Mouse (Mus musculus): Measurements from ENCODE around the gene Apbb2.
A peak's percentile ranks its signal among the peaks of the same experiment; 100 is the strongest.

DNA sequence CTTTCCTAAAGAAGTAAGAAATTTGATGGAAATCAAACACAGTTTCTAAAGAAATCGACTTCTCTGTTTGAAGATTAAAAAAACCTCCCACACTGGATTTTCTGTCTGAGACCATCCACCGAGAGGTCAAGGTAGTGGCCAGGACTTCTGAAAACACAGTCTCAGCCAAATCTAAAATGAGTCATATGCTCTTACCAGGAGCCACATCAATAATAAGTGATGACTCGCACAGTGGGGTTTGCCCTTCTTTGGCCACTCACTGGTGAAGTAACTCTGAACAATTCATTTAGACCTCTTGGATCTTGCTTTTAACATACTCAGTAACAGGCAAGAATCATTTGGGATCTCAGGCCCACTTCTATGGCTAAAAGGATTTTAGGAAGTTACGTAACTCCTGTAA is 23.6 kb upstream of the Apbb2 start:
- no peak for TF ChIP-seq CTCF (IDR thresholded peaks at IDR 0.05; ENCODE audit: control insufficient read depth, insufficient read depth, insufficient read length)
- TF ChIP-seq MYOD1 (IDR thresholded peaks at IDR 0.05; ENCODE audit: control insufficient read depth, insufficient read length, low read depth) = no peak
- no peak for TF ChIP-seq MYOG (IDR thresholded peaks at IDR 0.05; ENCODE audit: control insufficient read depth, extremely low read depth, insufficient read length)
- no peak for TF ChIP-seq MAX (IDR thresholded peaks at IDR 0.05)
- TF ChIP-seq USF1 (IDR thresholded peaks at IDR 0.05; ENCODE audit: low read depth) = no peak
- TF ChIP-seq CEBPB (IDR thresholded peaks at IDR 0.05; ENCODE audit: low read depth) = no peak
- peak; percentile 44 for TF ChIP-seq FOSL1 (IDR thresholded peaks at IDR 0.05; ENCODE audit: insufficient read depth, low read length, poor library complexity, severe bottlenecking)
